Mouse (Mus musculus): Measurements from ENCODE around the gene Ephx1.

GRCm38 (mm10) chr1:181014731-181015500 lies 5.8 kb downstream of the Ephx1 start:
- no peak for TF ChIP-seq CTCF (IDR thresholded peaks at IDR 0.05; ENCODE audit: control insufficient read depth, insufficient read depth, insufficient read length)
- TF ChIP-seq MAX (IDR thresholded peaks at IDR 0.05): no peak
- no peak for TF ChIP-seq USF1 (IDR thresholded peaks at IDR 0.05; ENCODE audit: low read depth)

Measured in C2C12 (cell line).